Mouse (Mus musculus): ENCODE results near the gene Csnk1g2.
"Not testable (repeated sequence)": the region's sequence is repeated elsewhere in the genome, so short reads cannot be mapped to it uniquely, and the experiment has no call there.

Gene Csnk1g2

DNA sequence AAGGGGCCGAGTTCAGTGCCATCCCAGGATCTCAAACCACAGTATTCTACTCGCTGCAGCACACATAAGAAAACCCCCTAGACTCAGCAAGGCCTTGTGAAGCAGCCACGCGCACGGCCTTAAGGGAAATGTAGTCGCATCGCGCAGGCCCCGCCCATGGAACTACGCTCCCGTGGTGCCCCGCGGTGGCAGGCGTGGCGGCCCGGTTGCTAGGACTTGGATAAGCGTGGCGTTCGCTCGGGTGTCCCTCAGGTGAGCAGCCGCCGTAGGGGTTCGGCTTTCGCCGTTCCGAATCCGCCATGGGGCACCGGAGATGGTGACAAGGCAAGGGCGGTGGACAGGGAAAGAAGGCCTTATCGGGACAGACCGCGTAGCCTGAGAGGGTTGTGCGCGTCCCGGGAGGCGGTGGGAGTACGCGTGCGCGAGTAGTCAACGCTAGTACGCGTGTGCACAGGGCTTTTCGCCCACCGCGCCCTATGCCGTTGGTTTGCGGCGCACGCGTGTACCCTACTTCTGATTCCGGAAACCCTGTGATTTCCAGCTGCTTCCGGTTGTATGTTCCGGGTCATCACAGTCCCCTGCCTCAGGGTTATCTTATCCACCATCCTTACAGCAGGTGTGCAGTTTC lies 19.8 kb upstream of the Csnk1g2 start, which contains the start of the genes Scamp4 and Adat3:
TSS of gene Scamp4 (plus strand) at position 175 of the 628 bp plus-strand sequence.
TSS of gene Adat3 (plus strand) at position 183 of the 628 bp plus-strand sequence.
- DNase-seq (ENCODE audit: low read depth): peak; percentile 90

DNA sequence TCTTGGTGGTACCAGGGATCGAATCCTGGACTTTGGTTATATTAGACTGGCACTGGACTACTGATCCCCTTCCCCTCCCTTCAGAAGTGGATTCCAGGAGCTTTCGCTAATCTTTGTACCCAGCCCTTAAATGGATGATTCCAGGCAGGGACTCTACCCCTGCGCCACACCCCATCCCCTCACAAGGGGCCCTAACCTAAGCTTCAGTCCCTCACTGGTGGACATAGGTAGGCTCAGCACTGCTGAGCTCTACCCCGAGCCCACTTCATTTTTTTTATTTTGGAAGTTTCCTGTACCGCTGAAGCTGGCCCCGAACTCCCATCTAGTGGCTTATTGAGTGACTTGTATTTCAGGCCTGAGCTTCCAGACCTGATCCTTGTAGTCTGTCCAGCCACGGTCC lies 19.3 kb upstream of the Csnk1g2 start:
- no peak for DNase-seq (ENCODE audit: low read depth)

DNA sequence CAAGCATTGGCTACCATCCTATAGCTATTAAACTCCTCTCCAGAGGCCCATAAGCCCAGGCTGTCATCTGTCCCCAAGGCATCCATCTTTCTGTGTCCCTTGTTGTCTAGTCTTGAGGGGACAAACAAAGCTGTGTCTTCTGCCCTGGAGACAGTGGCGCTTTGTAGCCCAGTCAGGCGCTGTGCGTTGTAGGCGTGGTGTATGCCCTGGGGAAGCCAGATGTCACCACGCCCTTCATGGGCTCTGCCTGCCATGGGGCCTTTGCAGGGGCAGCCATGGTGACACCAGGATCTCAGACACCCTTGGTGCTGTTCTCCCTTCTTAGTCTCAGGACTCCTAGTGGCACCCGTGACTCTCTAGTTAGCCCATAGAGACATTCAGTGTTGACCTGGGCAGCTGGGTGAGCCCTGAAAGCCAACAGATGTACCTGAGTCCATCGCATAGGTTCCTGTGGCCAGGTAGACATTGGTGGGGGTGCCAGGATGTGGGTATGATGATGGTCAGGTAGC lies 18.6 kb upstream of the Csnk1g2 start:
- no peak for DNase-seq (ENCODE audit: low read depth)

DNA sequence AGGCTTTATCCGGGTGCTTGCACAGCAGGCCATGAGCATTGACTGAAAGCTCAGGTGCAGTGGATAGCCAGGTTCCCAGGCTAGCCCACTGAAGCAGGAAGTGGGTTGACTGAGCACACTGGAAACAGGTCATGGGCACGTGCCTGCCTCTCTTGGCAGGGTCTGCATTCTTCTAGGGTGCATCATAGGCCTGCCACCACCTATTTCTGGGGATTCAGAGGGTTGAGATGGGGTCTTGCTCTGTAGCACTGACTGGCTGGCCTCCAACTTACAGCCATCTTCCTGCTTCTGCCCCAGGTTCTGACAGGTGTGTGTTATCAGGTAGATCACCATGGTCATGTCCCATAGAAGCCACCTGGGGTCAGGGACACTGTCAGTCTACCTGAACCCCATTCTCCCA lies 17.6 kb upstream of the Csnk1g2 start:
- DNase-seq (ENCODE audit: low read depth): no peak

DNA sequence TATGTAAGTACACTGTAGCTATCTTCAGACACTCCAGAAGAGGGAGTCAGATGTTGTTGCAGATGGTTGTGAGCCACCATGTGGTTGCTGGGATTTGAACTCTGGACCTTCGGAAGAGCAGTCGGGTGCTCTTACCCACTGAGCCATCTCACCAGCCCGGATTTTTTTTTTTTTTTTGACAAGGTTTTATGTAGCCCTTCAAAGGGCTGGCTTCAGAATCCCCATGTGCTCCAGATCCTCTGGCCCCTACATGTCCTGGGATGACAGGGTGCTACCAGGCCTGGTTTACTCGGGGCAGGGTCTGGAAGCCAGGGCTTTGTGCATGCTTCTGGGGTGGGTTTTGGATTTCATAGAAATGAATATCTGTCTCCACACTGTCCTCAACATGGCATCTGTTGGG lies 16.9 kb upstream of the Csnk1g2 start, which contains the start of gene Gm49322:
TSS of gene Gm49322 (plus strand) at position 301 of the 400 bp plus-strand sequence.
- not testable (repeated sequence) for DNase-seq (ENCODE audit: low read depth)

DNA sequence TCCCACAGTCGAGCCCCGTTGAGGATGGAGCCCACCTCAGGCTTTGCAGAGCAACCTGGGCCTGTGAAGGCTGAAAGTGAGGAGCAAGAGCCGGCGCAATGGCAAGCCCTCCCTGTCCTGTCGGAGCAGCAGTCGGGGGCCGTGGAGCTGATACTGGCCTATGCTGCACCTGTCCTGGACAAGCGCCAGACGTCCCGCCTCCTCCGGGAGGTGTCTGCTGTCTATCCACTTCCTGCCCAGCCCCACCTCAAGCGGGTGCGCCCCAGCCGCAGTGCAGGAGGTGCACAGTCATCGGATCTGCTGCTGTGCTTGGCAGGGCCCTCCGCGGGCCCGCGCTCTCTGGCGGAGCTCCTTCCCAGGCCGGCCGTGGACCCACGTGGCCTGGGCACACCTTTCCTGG lies 16.3 kb upstream of the Csnk1g2 start:
- no peak for DNase-seq (ENCODE audit: low read depth)

DNA sequence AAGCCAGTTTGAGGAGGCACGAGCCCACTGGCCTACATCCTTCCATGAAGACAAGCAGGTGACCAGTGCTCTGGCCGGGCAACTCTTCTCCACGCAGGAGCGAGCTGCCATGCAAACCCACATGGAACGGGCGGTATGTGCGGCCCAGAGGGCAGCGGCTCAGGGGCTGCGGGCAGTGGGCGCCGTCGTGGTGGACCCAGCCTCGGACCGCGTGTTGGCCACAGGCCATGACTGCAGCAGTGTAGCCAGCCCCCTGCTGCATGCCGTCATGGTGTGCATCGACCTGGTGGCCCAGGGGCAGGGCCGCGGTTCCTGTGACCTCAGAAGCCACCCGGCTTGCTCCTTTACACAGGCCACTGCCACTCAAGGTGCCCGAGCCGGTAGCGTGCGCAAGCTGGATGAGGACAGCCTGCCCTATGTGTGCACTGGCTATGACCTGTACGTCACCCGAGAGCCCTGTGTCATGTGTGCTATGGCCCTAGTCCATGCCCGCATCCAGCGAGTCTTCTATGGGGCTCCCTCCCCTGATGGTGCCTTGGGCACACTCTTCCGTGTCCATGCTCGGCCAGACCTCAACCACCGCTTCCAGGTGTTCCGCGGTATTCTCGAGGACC lies 15.8 kb upstream of the Csnk1g2 start:
- no peak for DNase-seq (ENCODE audit: low read depth)

DNA sequence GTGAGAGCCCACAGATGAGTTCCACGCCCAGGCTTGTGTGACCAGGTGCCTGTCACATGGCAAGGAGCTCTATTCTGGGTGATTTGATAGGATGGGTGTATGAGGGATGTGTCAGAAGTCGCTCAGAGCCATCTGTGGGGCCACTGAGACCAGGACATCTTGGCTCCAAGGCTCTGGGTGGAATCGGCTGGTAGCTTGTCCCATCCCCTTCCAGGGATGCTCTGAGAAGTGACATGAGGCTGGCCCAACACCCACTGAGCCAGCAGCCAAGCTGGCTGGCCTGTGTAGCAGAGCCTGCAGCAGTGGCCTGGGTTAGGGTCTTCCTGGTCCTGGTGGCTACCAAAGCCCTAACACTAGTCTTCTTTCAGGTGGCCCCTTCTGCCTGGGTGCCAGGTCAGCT lies 14.2 kb upstream of the Csnk1g2 start:
- no peak for DNase-seq (ENCODE audit: low read depth)

DNA sequence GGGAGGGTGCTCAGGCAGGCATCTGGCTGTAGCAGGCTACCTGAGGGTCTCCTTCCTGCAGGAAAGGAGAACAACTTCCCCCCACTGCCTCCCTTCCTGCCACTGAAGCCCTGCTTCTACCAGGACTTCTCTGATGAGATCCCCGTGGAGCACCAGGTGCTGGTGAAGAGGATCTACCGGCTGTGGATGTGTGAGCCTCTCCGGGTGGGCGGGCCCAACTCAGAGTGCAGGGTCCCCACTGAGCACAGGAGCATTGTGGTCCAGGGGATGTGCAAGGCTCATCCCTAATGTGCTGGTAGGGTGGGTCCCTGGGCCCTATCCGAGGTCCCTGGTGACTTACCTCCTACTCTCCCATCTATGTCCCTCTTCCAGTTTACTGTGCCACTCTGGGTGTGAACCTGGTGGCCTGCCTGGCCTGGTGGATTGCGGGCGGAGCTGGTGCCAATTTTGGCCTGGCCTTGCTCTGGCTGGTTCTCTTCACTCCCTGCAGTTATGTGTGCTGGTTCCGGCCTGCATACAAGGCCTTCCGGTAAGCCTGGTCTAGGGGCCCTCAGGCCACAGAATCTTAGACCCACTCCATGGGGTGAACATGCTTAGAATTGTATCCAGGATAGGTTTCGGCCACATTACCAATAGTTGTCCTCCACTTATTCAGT lies 13.2 kb upstream of the Csnk1g2 start:
- no peak for DNase-seq (ENCODE audit: low read depth)

DNA sequence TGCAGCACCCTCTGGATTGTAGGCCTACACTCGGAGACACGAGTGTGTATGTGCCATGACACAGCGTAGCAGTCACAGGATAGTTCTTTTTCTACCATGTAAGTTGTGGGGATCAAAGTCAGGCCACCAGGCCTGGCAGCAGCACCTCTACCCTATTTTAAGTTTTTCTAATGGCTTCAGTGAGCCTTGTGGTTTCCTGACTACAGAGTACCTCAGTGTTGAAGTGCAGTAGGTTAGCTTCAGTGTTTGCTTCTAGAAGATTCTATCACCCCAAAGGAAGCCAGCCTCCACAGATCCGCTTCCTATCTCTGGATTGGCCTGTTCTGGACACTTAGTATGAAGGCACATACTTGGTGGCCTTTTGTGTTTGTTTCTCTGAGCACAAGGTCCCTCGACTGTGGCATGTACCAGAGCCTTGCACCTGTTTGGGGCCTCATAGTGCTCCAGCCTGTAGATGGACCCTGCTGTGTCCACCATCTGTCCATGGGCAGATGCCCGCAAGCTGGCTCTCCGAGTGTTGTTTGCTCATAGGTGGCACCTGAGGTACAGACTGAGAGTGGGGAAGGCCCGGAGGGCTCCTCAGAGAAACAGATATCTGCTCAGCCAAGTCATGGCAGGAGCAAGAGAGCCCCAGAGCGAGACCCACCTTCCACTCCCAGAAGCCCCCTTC lies 12.4 kb upstream of the Csnk1g2 start:
- DNase-seq (ENCODE audit: low read depth): no peak

DNA sequence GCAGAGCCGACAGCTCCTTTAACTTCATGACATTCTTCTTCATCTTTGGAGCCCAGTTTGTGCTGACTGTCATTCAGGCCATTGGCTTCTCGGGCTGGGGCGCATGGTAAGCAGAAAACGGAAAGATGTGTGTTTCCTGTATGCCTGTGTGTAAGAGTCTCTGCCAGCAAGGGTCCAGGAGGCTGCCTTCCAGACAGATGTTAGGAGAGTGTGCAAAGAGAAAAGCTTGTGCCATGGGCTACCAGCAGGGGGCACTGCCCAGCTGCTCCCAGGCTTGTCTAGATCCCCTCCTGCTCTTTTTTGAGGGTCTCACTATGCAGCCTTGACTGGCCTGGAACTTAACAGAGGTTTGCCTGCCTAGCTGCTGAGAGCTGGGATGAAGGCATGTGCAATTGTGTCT lies 11.6 kb upstream of the Csnk1g2 start:
- no peak for DNase-seq (ENCODE audit: low read depth)

DNA sequence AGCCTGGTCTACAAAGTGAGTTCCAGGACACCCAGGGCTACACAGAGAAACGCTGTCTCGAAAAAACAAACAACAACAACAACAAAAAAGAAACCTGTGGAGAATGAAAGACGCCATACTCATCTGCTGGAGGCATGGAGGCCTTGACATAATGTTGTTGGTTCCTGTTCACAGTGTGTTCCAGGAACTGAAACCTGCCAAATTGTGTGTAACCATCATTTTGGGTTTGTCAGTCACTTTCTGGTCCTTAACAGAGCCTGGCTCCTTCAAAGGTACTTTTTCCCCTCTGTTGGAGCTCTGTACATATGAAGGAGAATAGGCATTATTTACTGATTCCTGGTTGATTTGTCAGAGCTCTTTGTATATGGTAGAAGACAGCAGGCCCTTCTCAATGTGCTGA lies 10.7 kb upstream of the Csnk1g2 start:
- DNase-seq (ENCODE audit: low read depth): no peak

DNA sequence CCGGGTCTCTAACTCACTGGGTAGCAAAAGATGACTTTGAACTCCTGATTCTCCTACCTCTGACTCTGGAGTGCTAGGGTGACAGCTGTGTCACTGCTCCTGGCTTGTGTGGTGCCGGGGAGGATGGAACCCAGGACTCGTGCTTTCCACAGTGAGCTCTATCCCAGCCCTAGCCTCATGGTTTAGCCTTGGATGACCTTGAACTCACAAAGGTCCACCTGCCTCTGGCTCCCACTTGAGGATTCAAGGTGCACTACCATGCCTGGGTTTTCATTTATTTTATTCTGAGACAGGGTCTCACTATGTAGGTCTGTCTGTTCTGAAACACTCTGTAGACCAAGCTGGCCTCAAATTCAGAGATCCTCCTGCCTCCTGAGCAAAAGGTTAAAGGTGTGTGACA lies 8.8 kb upstream of the Csnk1g2 start:
- DNase-seq (ENCODE audit: low read depth): no peak

DNA sequence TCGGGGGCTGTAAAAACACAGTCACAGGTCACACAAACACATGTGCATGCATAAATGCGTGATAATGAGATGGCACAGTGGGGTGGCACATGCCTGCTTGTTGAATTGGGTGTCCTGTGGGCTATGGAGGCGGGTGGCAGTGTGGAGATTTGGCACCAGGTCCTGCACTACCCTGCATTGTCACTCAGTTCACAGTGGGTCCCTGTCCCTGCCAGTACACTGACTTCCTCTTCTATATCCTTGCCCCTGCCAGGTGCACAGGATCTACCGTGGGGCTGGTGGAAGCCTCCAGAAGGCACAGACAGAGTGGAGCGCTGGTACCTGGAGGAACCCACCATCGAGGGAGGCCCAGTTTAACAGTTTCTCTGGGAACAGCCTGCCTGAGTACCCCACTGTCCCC lies 8.3 kb upstream of the Csnk1g2 start:
- no peak for DNase-seq (ENCODE audit: low read depth)

DNA sequence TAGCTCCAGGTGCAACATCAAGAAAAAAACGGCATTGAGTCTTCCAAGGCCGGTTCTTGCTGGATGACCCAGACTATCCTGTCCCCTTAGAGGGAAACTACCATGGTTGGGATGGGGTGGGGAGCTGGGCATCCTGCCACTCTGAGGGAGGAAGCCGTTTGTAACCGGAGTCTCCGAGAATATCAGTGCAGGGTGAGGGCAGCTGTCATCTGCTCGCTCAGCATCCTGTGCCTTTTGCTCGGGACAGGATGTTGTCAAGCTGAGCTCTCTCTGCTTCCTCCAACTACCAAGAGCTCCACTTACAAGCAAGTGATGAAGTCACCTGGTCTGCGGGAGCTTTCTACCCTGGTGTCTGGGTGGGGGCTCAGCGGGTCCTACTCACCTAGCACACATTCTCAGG lies 4.5 kb upstream of the Csnk1g2 start:
- DNase-seq (ENCODE audit: low read depth): no peak

DNA sequence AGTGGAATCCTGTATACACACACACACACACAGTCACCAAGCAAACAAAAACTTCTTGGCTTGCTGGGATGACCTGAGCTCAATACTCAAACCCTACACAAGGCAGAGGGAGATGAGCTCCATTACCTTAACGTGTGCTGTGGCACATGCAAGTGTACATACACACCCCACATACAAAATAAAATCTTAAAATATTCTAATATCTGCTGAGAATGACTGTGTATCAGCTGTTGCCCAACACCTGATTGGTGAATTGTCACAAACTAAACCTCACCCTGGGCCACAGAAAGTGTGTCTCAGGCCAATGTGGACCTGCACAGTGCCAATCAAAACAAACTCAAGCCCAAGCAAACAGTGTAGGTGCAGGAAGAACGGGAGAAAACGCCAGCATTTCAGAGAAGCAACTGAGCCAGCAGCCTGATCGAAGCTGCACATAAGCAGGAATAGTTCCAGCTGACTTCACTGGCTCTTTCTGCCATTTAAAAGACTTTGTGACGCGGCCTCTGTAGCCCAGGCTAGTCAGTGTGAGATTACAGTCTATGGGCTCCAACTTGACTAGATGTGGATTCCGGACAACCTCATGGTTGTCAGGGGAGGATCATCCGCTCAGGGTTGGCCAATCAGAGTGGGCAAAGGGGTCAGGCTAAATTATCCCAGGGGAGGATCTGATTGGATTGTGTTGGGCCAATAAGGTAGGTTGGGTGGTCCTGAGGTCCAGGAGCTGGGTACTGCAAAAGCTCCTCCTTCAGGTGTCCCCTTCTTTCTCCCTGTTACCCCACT lies 3.0 kb upstream of the Csnk1g2 start:
- peak; percentile 60 for DNase-seq (ENCODE audit: low read depth)

DNA sequence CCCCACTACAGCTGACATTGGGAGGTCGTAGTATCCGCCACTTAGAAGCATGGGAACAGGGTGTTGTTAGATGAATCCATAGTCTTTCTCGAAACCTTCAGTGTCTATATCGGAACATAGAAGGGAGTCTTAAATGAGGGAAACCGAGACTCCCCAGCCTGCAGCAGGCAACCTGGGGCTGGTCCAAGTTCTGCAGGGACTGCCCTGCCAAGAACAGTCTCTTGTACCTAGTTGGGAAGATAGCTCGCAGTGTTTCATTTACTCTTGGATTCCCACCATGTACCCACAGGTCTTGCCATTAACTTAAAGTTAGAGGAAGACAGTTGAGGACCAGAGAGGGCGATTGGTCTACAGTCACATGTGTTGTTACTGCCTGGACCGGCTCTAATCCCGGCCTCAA lies 2.3 kb upstream of the Csnk1g2 start:
- no peak for DNase-seq (ENCODE audit: low read depth)

DNA sequence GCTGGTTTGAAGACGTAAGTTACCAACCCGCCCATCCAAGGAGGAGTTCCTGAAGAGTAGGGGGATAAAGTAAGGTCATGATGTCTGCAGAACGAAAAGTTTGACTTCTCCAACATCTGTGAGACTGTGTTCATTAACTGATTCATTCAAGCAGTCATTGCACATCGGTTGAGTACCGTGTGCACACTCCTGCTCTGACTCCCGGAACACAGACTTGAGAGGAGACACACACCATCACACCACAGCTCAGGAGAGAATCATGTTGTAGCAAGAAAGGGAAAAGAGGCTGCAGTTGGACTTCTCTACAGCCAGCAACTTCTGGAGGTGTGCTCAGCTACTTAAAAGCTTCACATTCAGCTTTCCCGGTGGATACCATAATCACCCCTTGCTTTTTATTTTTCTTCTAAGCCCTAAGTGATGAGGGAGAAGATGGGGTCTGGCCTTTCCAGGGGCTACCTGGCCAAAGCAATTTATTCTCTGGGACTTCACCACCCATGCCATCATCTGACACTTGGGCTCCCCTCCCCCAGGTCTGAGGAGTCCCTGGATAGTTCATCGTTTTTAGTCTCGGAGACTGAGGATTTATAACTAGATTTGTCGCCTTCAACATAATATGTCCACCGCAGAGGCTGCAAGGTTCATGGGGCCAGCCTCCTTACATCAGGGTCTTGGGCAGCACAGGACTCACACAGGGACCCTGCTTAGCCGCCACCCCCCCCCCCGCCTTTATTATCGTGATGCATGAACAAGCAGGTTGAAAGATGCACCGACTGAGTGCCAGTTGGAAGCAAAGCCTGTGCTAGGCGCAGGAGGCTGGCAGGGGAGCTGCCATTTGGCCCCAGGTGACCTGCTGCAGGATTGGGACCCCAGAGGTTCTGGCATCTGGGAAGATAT lies 1.6 kb upstream of the Csnk1g2 start:
- DNase-seq (ENCODE audit: low read depth): no peak

DNA sequence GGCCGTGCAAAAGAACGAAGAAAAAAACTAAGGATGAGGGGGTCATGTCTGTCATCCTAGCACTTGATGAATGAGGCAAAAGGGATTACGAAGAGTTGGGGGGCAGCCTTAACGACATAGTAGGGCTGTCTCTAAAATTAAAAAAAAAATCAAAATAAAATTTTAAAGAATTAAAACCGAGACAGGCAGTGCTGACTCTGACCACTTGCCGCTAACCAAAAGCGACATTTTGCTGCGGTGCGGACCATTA lies 1.0 kb upstream of the Csnk1g2 start:
- no peak for DNase-seq (ENCODE audit: low read depth)

DNA sequence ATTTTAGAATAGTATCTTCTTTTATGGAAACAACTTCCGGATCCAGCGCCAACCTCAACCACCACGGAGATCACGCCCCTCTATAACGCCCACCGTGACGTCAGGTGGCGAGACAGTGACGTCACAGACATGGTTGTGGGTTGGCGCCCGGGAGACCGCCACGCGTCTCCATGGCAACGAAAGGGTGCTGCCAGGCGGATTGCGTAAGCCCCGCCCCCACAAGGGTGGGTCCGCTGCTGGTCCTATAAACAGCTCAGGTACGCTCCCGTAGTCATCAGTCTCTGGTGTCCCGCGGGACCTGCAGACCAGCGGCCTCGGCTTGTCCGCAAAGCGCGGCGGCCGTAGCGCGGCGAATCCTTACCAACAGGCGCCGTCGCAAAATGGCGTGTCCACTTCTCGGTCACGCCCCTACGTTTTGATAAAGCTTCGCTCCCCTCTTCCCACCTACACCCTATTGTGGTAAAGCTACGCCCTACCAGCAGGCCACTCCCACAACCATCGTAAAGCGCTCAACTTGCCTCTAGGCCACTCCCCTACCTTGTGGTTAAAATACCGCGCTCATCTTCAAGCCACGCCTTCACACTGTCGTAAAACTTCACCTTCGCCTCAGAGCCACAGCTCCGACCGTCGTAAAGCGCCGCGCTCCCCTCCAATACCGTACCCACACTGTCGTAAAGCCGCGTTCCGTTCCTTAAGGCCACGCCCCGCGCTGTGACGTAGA lies 538 bp upstream of the Csnk1g2 start:
- peak; percentile 100 for DNase-seq (ENCODE audit: low read depth)

Measured in fibroblast of lung, adult 2 months (primary cell).